Mouse (Mus musculus) heart, embryonic 12.5 days (tissue): Measurements from ENCODE around the gene Wipi1. TPM values are rescaled to one million over a fixed set of nuclear protein-coding genes. Genes with fewer than 3 reads are reported as not detected.
"Not testable (repeated sequence)": the region's sequence is repeated elsewhere in the genome, so short reads cannot be mapped to it uniquely, and the experiment has no call there.

Source experiments
- ATAC-seq: fragments of 200-750 bp; cut with Nextera tagmentation; 2 replicates; pipeline ENCODE4 v1.8.0; 2017; ENCODE audit warnings: moderate TSS enrichment, moderate library complexity; ENCODE audit not compliant: insufficient number of reproducible peaks, low FRiP score
- H3K27ac ChIP-seq: fragments of 300-500 bp; sonication (generic); 2 replicates; pipeline ENCODE4 v1.5.1; 2016; ENCODE audit warnings: mild to moderate bottlenecking, moderate library complexity; ENCODE audit not compliant: poor library complexity, severe bottlenecking
- H3K27me3 ChIP-seq: fragments of 300-500 bp; sonication (generic); replicated peaks from 2 replicates; pipeline ENCODE4 v1.6.1; 2016; ENCODE audit warnings: mild to moderate bottlenecking, moderate library complexity
- H3K36me3 ChIP-seq: fragments of 300-500 bp; sonication (generic); 2 replicates; pipeline ENCODE4 v1.6.1; 2016; ENCODE audit warnings: mild to moderate bottlenecking, moderate library complexity
- H3K4me1 ChIP-seq: fragments of 300-500 bp; sonication (generic); replicated peaks from 2 replicates; pipeline ENCODE4 v1.6.1; 2016; ENCODE audit warnings: mild to moderate bottlenecking
- H3K4me2 ChIP-seq: fragments of 300-500 bp; sonication (generic); 2 replicates; pipeline ENCODE4 v1.6.1; 2016; ENCODE audit warnings: mild to moderate bottlenecking, moderate library complexity
- H3K4me3 ChIP-seq: fragments of 300-500 bp; sonication (generic); 2 replicates; pipeline ENCODE4 v1.5.1; 2016; ENCODE audit warnings: mild to moderate bottlenecking
- H3K9ac ChIP-seq: fragments of 300-500 bp; sonication (generic); 2 replicates; pipeline ENCODE4 v1.6.1; 2016; ENCODE audit warnings: mild to moderate bottlenecking, moderate library complexity
- H3K9me3 ChIP-seq: fragments of 300-500 bp; sonication (generic); replicated peaks from 2 replicates; pipeline ENCODE4 v1.6.1; 2016; ENCODE audit warnings: mild to moderate bottlenecking, moderate library complexity
- whole genome bisulfite sequencing: fragments of 180-500 bp; shearing (Covaris S2); methylation state at CpG from one replicate; pipeline ENCODE4 v1.1.7; 2016; 5-methylcytosine and 5-hydroxymethylcytosine counted together
- polyA plus RNA-seq: library from polyadenylated mRNA; unstranded; fragments of >200 nt; fragmentation: Nextera tagmentation; extraction: Ambion mirVana; gene quantifications from 2 replicates; pipeline ENCODE4 v1.2.1, GENCODE M21; 2016

Wipi1 gene
- polyA plus RNA-seq, result 49.9 and 51.3 TPM in 2 replicates

DNA sequence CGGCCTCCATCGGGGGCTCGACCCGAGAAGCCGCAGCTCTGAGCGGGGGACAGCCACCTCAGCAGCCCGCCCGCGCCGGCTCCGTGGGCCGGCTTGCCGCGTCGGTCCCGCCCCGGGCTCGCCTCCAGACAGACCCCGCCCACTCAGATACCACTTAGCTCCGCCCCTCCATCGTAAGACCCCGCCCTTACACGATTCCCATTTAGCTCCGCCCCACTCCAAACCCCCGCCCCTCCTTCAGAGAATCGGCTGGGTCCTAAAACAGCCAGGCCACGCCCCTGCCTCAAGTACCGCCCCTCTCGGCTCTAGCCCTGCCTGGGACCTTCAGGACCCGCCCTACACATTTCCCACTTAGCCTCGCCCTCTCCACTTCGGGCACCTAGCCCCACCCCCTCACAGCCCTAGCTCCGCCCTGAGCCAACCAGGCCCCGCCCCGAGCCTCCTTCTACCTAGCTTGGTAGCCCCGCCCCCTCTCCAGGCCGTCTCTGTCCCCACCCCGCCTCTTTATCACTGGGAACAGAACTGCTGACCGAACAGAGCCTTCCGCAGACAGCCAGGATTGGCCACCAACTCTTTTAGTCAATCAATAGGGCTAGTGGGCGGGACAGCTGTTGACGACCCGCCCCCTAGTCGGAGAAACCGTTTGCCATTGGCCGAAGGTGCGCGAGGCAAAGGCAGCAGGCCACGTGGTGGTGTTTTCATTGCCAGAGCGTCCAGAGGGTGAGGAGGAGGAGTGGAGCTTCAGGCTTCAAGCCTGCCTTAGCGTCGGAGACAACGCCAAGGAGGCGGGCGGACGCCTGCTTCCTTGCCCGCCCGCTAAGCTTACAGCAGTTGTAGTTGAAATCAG lies at the start of gene Wipi1:
Gene Wipi1 (minus strand): TSS at position 665 of the 847 bp plus-strand sequence.
- peak within 1 kb of the TSS; percentile 74 for H3K4me2 ChIP-seq
- under 1% methylated on average over 58 of the region's 58 CpGs for WGBS
- peak within 1 kb of the TSS; percentile 87 for H3K27ac ChIP-seq
- ATAC-seq, result peak; percentile 97
- H3K4me1 ChIP-seq, result peaks cover 24% of the 10 kb centered on the region
- peak within 1 kb of the TSS; percentile 75 for H3K4me3 ChIP-seq
- no peaks in the 10 kb centered on the region for H3K36me3 ChIP-seq
- H3K9me3 ChIP-seq, result no peaks in the 10 kb centered on the region
- H3K27me3 ChIP-seq, result no peaks in the 10 kb centered on the region
- peak within 1 kb of the TSS; percentile 83 for H3K9ac ChIP-seq

DNA sequence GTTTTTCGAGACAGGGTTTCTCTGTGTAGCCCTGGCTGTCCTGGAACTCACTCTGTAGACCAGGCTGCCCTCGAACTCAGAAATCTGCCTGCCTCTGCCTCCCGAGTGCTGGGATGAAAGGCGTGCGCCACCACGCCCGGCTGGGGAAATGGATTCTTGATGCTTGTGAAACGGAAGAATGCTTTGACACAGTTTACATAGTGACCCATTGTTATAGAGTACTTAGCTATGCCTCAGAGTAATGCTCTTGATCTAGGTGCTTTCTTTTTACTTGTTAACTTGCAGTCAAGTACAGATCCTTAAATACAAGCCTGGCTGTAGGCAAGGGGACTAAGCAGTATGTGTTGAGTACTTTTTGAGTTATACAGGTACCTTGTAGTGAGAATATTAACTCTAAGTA lies 48.8 kb upstream of the Wipi1 start:
- H3K9me3 ChIP-seq, H3K4me2 ChIP-seq, H3K4me3 ChIP-seq, H3K27ac ChIP-seq, H3K27me3 ChIP-seq, ATAC-seq, H3K9ac ChIP-seq: not testable (repeated sequence)
- H3K36me3 ChIP-seq, result peaks cover 79% of the 10 kb centered on the region
- 88% methylated on average over 8 of the region's 8 CpGs for WGBS
- peaks cover 13% of the 10 kb centered on the region for H3K4me1 ChIP-seq

DNA sequence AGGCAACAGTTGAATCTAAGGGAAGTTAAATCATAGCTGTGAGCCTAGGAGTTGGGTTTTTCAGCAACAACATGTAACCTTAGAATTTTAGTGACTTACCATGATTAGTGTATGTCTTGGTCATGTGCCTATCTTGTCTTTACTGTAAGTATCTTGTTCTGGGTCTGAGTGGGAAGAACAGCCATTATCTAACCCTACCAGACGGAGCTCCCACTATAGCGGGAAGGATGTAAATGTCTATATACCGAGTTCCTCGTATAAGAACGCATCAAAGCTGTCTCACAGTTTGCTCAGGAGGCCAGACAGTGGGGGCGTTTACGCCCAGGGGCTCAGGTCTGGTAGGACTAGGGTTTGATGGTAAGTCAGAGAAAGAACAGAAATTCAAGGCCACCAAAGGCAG lies 44.5 kb upstream of the Wipi1 start:
- peaks cover 62% of the 10 kb centered on the region for H3K36me3 ChIP-seq
- no peak overlapping the region for H3K9ac ChIP-seq
- H3K9me3 ChIP-seq, result no peaks in the 10 kb centered on the region
- no peak overlapping the region for H3K27ac ChIP-seq
- H3K4me1 ChIP-seq, result peaks cover 40% of the 10 kb centered on the region
- WGBS, result 70% methylated on average over 7 of the region's 7 CpGs
- ATAC-seq, result no peak
- no peak overlapping the region for H3K4me3 ChIP-seq
- no peaks in the 10 kb centered on the region for H3K27me3 ChIP-seq
- no peak overlapping the region for H3K4me2 ChIP-seq

DNA sequence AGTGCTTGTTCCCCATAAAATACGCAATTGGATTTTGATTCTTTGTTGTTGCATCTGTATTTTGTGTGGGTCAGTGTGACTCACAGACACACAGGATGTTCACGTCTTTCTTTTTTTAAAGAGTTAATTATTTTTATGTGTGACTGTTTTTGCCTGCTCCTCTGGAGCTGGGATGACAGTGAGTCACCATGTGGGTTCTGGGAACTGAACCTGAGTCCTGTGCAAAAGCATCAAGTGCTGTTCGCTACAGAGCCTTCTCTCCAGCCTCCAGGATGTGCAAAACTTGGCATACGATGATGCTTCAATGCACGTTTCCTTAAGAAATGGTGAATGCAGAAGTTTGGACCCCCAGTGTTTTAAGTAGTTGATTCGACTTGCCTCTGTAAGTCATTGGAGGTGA lies 42.8 kb upstream of the Wipi1 start:
- no peak for ATAC-seq
- no peak overlapping the region for H3K27ac ChIP-seq

DNA sequence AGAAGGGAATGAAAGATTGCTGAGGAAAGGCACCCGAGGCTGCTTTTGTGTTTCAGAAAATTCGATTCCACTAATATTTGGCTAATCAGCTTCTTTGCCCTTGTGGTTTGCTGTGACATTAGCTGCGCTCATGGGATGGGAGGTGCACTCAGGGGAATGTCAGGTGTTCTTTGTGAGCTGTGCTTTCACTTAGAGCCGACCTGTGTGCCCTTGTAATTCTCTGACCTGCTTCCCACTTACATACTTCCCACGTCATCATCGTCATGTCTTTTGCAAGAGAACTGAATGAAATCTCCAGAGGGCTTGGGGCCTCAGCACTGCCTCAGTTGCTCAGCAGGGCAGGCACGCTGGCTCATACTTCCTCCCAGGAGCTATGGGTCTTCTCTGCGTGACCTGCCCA lies 41.4 kb upstream of the Wipi1 start:
- H3K9me3 ChIP-seq, result no peaks in the 10 kb centered on the region
- H3K27ac ChIP-seq, result peak overlapping the region; percentile 48
- ATAC-seq, result no peak
- peak overlapping the region; percentile 91 for H3K4me2 ChIP-seq
- peak overlapping the region; percentile 64 for H3K9ac ChIP-seq
- H3K36me3 ChIP-seq, result peaks cover 40% of the 10 kb centered on the region
- peak overlapping the region; percentile 100 for H3K4me3 ChIP-seq
- no peaks in the 10 kb centered on the region for H3K27me3 ChIP-seq
- peaks cover 55% of the 10 kb centered on the region for H3K4me1 ChIP-seq
- 67% methylated on average over 8 of the region's 8 CpGs for WGBS

More for the DNA sequence above, 42.8 kb upstream of the Wipi1 start:
- Histone ChIP-seq H3K9ac (no peak overlapping the region), H3K36me3 (peaks cover 45% of the 10 kb centered on the region), H3K4me1 (peaks cover 45% of the 10 kb centered on the region), H3K27me3 (no peaks in the 10 kb centered on the region), H3K9me3 (no peaks in the 10 kb centered on the region), H3K4me3 (no peak overlapping the region), H3K4me2 (no peak overlapping the region)
- 85% methylated on average over 6 of the region's 6 CpGs for WGBS

DNA sequence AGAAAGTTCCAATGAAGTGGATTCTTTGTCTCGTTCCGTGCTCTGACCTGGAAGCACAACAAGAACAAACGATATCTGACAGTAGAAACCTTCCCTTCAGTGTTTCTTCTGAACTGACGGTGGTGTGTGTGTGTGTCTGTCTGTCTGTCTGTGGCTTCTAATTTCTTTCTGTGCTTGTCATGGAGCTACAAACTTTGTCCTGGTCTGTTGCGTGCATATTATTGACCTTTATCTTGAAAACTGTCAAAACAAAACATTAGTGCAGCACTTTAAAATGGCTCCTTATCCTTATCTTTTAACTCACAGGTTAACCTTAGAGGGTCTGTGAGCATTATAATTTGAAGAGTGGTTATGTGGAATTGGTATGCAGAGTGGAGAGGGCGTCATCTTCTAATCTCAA lies 40.7 kb upstream of the Wipi1 start:
- peak overlapping the region; percentile 100 for H3K27ac ChIP-seq
- peaks cover 37% of the 10 kb centered on the region for H3K36me3 ChIP-seq
- H3K27me3 ChIP-seq, result no peaks in the 10 kb centered on the region
- no peak for ATAC-seq
- 18% methylated on average over 6 of the region's 6 CpGs for WGBS
- H3K4me2 ChIP-seq, result peak overlapping the region; percentile 91
- H3K9ac ChIP-seq, result peak overlapping the region; percentile 100
- H3K4me1 ChIP-seq, result peaks cover 55% of the 10 kb centered on the region
- H3K9me3 ChIP-seq, result no peaks in the 10 kb centered on the region
- peak overlapping the region; percentile 100 for H3K4me3 ChIP-seq

DNA sequence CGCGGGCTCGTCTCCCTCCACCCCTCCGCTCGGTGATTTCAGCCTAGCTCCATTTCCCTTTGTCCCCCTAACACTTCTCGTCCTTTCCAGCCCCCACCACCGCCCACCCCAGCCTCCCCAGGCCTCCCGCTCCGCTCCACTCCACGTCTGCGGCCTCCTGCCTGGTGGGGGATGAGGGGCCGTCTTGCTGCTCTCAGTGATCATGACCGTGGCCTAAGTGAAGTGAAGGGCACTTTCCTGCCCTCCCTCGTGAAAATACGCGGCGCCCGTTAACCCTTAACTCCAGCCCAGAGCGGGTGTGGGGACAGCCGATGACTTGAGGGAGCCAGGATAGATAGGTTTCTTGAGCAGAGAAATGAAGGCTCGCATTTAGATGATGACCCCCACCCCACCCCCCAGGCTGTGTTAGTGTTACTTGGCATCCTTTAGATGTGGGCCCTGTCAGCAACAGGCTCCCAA lies 39.8 kb upstream of the Wipi1 start:
- ATAC-seq, result peak; percentile 0; the same call in 1 of the 2 replicates
- H3K27me3 ChIP-seq, result no peaks in the 10 kb centered on the region
- H3K4me2 ChIP-seq, result peak overlapping the region; percentile 91
- WGBS, result under 1% methylated on average over 20 of the region's 21 CpGs
- H3K9ac ChIP-seq, result peak overlapping the region; percentile 100
- H3K9me3 ChIP-seq, result no peaks in the 10 kb centered on the region
- peaks cover 30% of the 10 kb centered on the region for H3K36me3 ChIP-seq
- peak overlapping the region; percentile 100 for H3K27ac ChIP-seq
- H3K4me3 ChIP-seq, result peak overlapping the region; percentile 100
- peaks cover 49% of the 10 kb centered on the region for H3K4me1 ChIP-seq

DNA sequence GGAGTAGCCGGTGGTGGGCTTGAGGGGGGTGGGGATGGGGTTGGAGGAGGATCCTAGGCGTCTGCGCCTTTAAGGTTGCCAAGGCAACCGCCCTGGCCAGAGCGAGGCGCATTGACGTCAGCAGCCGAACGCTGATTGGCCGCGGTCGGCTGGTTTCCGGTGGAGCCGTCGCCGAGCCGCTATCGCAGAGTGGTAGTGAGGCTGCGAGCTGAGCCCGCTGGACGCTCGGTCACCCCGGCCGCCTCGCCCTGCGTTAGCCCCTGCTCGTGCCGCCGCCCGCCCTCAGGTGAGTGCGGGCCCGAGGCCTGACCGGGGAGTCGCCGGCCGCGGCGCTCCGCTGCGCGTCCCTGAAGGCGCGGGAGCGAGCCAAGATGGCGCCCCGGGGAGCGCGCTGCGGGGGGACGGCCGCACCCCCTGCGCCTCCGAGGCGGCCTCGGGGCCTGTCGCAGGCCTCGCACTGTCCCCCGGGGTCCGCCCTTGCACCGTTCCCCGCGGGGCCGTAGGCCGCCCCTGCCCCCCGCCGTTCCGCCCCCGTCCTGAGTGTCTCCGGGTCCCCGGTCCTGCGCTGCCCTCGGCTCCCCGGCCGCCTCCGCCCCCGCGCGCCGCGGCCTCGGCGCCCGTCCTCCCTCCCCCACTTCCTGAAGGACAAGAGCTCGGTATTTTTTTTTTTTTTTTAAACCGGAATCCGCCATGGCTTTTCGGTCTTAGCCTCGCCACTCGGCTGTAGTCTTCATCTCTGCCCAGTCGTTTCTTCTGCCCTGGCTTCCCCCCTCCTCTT lies 39.2 kb upstream of the Wipi1 start:
- peak overlapping the region; percentile 91 for H3K4me2 ChIP-seq
- H3K4me3 ChIP-seq, result peak overlapping the region; percentile 100
- no peaks in the 10 kb centered on the region for H3K27me3 ChIP-seq
- peaks cover 45% of the 10 kb centered on the region for H3K4me1 ChIP-seq
- H3K36me3 ChIP-seq, result peaks cover 23% of the 10 kb centered on the region
- WGBS, result under 1% methylated on average over 89 of the region's 90 CpGs
- ATAC-seq, result peak; percentile 97
- no peaks in the 10 kb centered on the region for H3K9me3 ChIP-seq
- peak overlapping the region; percentile 100 for H3K27ac ChIP-seq
- H3K9ac ChIP-seq, result peak overlapping the region; percentile 100

DNA sequence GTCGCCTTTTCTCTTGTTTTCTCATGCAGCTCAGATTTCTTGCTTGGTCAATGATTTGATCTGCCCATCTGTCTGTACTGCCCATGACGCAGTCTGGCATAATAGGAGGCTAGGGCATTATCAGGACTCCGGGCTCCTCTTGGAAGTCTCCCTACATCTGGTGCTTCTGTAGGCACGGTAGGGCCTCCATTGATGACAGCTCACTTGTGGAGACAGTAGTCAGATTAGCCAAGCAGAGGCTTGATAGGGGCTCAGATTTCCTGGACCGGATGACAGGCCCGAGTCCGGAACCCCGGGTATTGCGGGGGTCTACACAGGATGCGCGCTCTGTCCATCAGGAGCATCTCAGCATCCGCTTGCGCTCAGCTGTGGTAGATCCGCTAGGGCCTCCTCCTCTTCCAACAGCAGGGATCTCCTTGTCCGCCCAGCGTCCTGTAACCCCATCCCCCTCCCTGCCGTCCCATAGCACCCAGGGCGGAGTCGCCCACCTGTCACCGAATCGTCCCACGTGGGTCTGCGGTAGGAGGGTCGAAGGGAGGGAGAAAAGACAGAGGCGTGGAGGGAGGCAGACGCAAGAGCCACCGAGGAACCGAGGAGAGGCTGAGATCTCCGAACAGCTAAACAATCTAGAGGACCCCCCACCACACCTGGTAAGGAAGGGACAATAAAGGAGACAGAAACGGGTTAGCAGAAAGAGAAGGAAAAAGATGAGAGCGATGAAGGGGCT lies 38.4 kb upstream of the Wipi1 start:
- H3K4me2 ChIP-seq, result peak overlapping the region; percentile 91
- ATAC-seq, result peak; percentile 82
- H3K36me3 ChIP-seq, result peaks cover 16% of the 10 kb centered on the region
- peak overlapping the region; percentile 100 for H3K4me3 ChIP-seq
- H3K27ac ChIP-seq, result peak overlapping the region; percentile 100
- no peaks in the 10 kb centered on the region for H3K9me3 ChIP-seq
- H3K27me3 ChIP-seq, result no peaks in the 10 kb centered on the region
- H3K4me1 ChIP-seq, result peaks cover 41% of the 10 kb centered on the region
- H3K9ac ChIP-seq, result peak overlapping the region; percentile 100
- WGBS, result 2% methylated on average over 31 of the region's 31 CpGs

DNA sequence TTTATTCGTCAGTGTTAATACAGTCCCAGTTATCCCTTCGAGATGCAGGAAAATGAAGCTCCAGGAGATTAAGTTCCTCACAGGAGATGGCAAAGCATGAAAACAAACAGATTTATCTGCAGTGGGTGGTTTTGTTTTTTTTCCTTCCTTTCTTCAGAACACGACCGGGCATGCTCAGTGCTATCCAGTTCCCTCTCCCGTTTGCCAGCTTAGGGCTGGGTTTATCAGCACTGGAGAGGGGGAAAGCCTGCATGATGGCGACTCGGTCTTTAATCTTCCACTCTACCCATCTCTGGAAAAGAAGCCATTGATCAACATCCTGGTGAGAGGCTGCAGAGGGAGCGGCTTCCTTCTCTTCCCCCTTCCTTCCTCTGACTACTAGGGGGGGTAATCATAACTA lies 37.4 kb upstream of the Wipi1 start, which contains the start of gene Prkar1a:
Gene Prkar1a (plus strand): TSS at position 200 of the 400 bp plus-strand sequence.
- Histone ChIP-seq H3K4me2 (peak within 1 kb of the TSS; percentile 91), H3K27me3 (no peaks in the 10 kb centered on the region), H3K27ac (peak within 1 kb of the TSS; percentile 100), H3K4me3 (peak within 1 kb of the TSS; percentile 100), H3K9ac (peak within 1 kb of the TSS; percentile 100), H3K9me3 (no peaks in the 10 kb centered on the region), H3K36me3 (peaks cover 9% of the 10 kb centered on the region), H3K4me1 (peaks cover 36% of the 10 kb centered on the region)
- no peak for ATAC-seq
- 10% methylated on average over 8 of the region's 8 CpGs for WGBS
